Comparison of ENCODE assay signal across 8 mouse cellular contexts in genomic region chr5:114065161-114065560, GRCm38 (mm10). TPM values are rescaled to one million over a fixed set of nuclear protein-coding genes. Genes with fewer than 3 reads are reported as not detected.
DNase-seq lines count a peak whose midpoint lies in the region; ATAC-seq and TF ChIP-seq lines count a peak whose summit lies in the region.

Gene Usp30 (plus strand): TSS chr5:114065461.

- H3K4me3 ChIP-seq in thymus, adult 2 months (ENCODE audit: control insufficient read depth, insufficient read depth, low read length), result no peak within 1 kb of the TSS
- no peak within 1 kb of the TSS for H3K4me3 ChIP-seq in stomach, embryonic 16.5 days (replicated peaks; ENCODE audit: low read length)

- no peak for TF ChIP-seq CTCF in thymus, adult 2 months (IDR thresholded peaks at IDR 0.05; ENCODE audit: borderline replicate concordance, control insufficient read depth, extremely low read depth, insufficient read depth, low read length, poor library complexity)

- H3K9ac ChIP-seq in stomach, embryonic 16.5 days (ENCODE audit: low read length), result no peak within 1 kb of the TSS

- no peaks in the 10 kb centered on the region for H3K27me3 ChIP-seq in thymus, adult 2 months (ENCODE audit: control insufficient read depth, insufficient read depth, low read length)
- no peaks in the 10 kb centered on the region for H3K27me3 ChIP-seq in stomach, embryonic 16.5 days (ENCODE audit: control insufficient read depth, insufficient read depth, low read length)

- H3K27ac ChIP-seq in thymus, adult 2 months (ENCODE audit: control insufficient read depth, insufficient read depth, low read length), result no peak within 1 kb of the TSS
- H3K27ac ChIP-seq in stomach, embryonic 16.5 days (ENCODE audit: low read length), result no peak within 1 kb of the TSS

- H3K4me2 ChIP-seq in stomach, embryonic 16.5 days (ENCODE audit: low read depth, low read length), result no peak within 1 kb of the TSS

- intact Hi-C loops in left cerebral cortex, postnatal 14 days (cut with DNase I), result no loop called here

- no peak for TF ChIP-seq POLR2A in thymus, adult 2 months (IDR thresholded peaks at IDR 0.05; ENCODE audit: control insufficient read depth, extremely low read depth, insufficient read depth, low read length, poor library complexity)

- ATAC-seq in stomach, embryonic 16.5 days (ENCODE audit: insufficient read depth, low FRiP score), result no peak

- H3K9me3 ChIP-seq in stomach, embryonic 16.5 days (replicated peaks; ENCODE audit: control insufficient read depth, low read length), result no peaks in the 10 kb centered on the region

- H3K4me1 ChIP-seq in thymus, adult 2 months (replicated peaks; ENCODE audit: control insufficient read depth, insufficient read depth, low read length), result 0 out of 2 replicates have a peak, but pooled peaks cover 2% of the 10 kb centered on the region
- H3K4me1 ChIP-seq in stomach, embryonic 16.5 days (ENCODE audit: control insufficient read depth, insufficient read depth, low read length), result no peaks in the 10 kb centered on the region

- no peak for DNase-seq in gastrocnemius, postnatal 4 days (ENCODE audit: low spot score in 2 of 2)
- no peak for DNase-seq in gastrocnemius, adult 18-20 months (ENCODE audit: low spot score)
- DNase-seq in thymus, adult 2 months, result no peak
- DNase-seq in thymus, postnatal 4 days, result no peak
- no peak for DNase-seq in left cerebral cortex, postnatal 14 days (ENCODE audit: low spot score in 2 of 2)
- no peak for DNase-seq in spleen, postnatal 36 days (ENCODE audit: low spot score in 2 of 2)
- no peak for DNase-seq in right cerebral cortex, postnatal 36 days (ENCODE audit: low spot score in 2 of 2)

- no peaks in the 10 kb centered on the region for H3K36me3 ChIP-seq in thymus, adult 2 months (ENCODE audit: control insufficient read depth, insufficient read depth, low read length)
- H3K36me3 ChIP-seq in stomach, embryonic 16.5 days (ENCODE audit: control insufficient read depth, insufficient read depth, low read length), result no peaks in the 10 kb centered on the region

- 94% methylated on average over 6 of the region's 6 CpGs for WGBS in thymus, adult 2 months
- 87% methylated on average over 6 of the region's 6 CpGs for WGBS in stomach, embryonic 16.5 days

RNA-seq across cellular contexts. Expression of gene Usp30, which starts in this region (rescaled TPM):
- total RNA-seq in gastrocnemius, postnatal 4 days (2021), result 10 to 100 TPM; 12.9 to 13.6 TPM
- total RNA-seq in gastrocnemius, adult 18-20 months (2021), result 1 to 10 TPM; 7.2 to 8.2 TPM
- polyA plus RNA-seq in thymus, adult 2 months (2012; rRNA removed), result 25.2 and 26.8 TPM in 2 replicates
- total RNA-seq in left cerebral cortex, postnatal 14 days (2021), result 10 to 100 TPM; 29.6 to 34.6 TPM
- polyA plus RNA-seq in stomach, embryonic 16.5 days (2015; fragmentation: Nextera tagmentation; extraction: Ambion mirVana), result 10.0 and 11.0 TPM in 2 replicates
